Mouse (Mus musculus) bone marrow macrophage, adult 2 months (primary cell): ENCODE results near the gene Olfr1396.

Experiments
- CTCF ChIP-seq: IDR thresholded peaks from 2 replicates; pipeline ENCODE4 v1.5.1; 2012; ENCODE audit warnings: low read depth, mild to moderate bottlenecking, low read length, moderate library complexity
- POLR2A ChIP-seq: IDR thresholded peaks from 2 replicates; pipeline ENCODE4 v1.6.1; 2012; ENCODE audit warnings: mild to moderate bottlenecking, low read depth, low read length, borderline replicate concordance

- TF ChIP-seq POLR2A, result no peak
- no peak for TF ChIP-seq CTCF
These were observed 13.2 kb downstream of the Olfr1396 start for GRCm38 (mm10) chr11:49101500-49101899.
